Mouse (Mus musculus) erythroblast, embryonic 14.5 days (primary cell): ENCODE measurements around the gene Fam107b.

Experiments used
- GATA1 ChIP-seq: IDR thresholded peaks from 2 replicates; pipeline ENCODE4 v1.6.1; 2012; ENCODE audit warnings: low read length, inconsistent platforms, mixed read lengths
- TAL1 ChIP-seq: IDR thresholded peaks from 3 replicates; pipeline ENCODE4 v1.6.1; 2012; ENCODE audit warnings: low read length, inconsistent platforms, mixed read lengths

DNA sequence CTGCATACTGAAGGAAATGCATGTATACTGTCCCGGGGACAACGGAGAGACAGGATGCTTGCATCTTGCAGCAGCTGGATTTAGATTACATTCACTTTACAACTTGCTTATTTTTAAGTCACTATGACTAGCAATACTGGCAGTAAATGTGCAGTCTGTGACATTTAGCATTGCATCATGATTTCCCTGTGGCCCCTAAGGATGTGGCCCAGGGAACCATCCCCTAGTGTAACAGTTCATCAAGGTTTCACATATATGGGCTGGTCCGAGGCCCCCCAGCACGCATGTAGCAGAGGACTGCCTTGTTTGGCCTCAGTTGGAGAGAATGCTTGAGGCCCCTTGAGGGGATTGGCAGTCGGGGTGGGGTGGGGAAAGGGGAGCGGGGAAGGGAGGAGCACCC lies 235.5 kb downstream of the Fam107b start:
- TF ChIP-seq TAL1 = no peak
- no peak for TF ChIP-seq GATA1
